Mouse (Mus musculus) mouse embryonic stem cell (cell line): ENCODE data around the gene Pnpla3.

Experiments used
- in situ Hi-C, 2 experiments: fragments of 300-500 bp; cut with MboI; formaldehyde crosslinking; loops; 1 replicate in 1 of 2; 3 replicates in 1 of 2; pipeline ENCODE4 v1.14.3; 2019 to 2020; ENCODE audit warnings: low sequenced_read_pairs in 2 of 2, low pct_unique_long_range_greater_than_20kb in 1 of 2, mixed read lengths in 1 of 2; ENCODE audit not compliant: unreplicated experiment in 1 of 2

Pnpla3 gene

GRCm38 (mm10) chr15:84212031-84212755, 44.6 kb downstream of the Pnpla3 start:
- in situ Hi-C loops = no loop called here

DNA sequence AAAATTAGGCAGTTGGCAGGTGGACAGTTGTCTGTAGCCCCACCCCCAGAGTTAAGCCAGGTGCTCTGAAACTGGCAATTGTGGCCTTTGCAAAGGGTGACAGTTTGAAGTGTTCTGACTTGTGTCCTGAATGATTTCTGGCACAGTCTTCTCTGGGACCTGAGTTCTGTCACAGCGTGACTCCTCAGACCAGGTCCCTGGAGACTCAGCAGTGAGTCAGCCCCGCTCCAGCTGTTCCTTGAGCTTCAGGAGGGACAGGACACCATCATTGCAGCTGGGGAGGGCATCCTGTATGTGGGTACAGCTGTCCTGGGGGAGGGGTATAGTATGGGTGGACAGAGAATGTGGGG, 45.1 kb downstream of the Pnpla3 start:
- in situ Hi-C loops = no loop called here

DNA sequence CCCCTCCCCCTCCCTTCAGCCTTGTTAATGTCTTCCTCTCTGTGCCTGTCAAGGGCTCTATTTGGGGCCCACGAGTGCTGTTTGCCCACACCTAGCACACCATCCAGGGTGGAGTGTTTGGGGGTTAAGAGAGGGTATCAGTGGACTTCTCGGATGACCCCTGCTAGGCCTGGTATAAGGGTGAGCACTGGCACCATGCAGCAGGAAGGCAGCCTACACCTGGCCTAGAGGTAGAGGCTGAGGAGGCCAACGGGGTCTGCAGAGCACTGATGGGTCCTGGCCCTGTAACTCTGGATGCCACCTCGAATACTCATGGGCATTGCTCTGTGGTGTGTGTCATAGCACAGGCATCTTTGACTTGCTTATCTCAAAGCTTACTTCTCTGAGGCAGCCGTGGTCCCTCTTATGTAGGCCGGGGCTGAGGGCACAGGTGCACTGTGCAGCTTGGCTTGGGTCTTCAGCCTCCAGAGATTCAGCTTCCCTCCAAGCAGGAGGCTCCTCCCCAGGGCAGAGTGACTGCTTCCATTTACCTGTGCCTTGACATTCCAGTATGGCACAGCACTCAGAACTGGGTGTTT, 45.6 kb downstream of the Pnpla3 start:
- in situ Hi-C loops = no loop called here

DNA sequence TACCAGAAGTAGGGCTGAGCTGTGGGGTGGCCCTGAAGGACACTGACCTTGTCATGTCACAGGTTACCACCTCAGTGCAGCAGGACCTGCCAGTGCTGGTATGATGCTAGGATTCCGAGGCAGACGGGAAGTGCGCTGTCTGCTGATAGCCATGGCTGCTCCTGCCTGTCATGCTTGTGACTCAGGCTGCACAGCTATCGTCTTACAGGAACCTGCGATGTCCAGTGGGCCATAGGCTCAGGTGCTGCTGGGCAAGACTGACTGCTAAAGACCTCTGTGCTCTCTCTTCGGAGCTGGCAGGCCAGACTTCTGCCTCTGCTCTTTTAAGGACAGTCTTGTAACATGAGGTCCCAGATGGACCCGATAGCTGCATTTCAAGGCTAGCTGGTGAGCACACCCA, 46.8 kb downstream of the Pnpla3 start:
- in situ Hi-C loops = no loop called here

DNA sequence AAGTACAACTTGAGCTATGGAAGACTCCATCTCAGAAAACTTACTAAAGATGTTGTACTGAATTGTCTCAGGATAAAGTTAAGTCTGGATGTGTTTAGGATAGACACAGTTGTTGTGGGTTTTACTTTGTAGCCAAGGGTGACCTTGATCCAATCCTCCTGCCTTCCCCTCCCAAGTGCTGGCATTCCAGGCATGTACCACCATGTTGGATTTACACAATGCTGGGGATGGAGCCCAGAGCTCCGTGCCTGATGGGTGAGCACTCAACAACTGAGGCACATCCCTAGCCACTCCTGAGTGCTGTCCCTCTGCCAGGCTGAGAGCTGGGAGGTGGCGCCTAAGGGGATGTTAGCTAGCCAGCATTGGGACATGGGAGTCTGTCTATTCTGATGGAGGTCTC, 47.6 kb downstream of the Pnpla3 start:
- in situ Hi-C loops = no loop called here

- in situ Hi-C loops = no loop called here
These were observed 48.4 kb downstream of the Pnpla3 start for GRCm38 (mm10) chr15:84216026-84216425.

DNA sequence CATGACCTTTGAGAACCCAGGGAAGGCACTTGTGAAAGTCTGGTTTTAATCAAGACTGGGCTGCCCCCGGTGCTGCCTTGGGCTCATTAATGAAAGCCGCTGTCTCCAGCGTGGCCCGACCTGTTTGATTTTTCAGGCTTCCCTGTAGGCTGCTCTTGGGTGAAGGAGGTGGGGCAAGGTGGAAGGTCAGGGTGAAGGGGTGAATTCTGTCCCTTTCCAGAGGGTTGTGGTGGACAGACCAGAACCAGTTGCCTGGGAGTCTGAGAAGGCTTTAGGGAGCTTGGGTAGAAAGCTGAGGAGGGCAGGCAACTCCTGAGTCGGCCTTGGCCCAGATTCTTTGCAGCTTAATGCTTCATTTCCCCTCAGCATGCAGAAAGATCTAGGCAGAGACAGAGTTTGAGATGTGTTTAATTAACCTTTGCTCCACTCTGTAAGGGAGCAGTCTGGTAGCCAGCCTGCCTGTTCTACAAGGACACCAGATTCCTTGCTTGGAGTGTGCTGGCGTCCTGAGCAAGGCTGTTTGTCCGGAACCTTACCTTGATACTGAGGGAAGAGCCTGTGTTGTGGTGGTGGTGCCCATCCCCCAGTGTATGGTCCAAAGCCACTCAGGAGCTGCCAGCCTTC, 48.9 kb downstream of the Pnpla3 start:
- in situ Hi-C loops = no loop called here

DNA sequence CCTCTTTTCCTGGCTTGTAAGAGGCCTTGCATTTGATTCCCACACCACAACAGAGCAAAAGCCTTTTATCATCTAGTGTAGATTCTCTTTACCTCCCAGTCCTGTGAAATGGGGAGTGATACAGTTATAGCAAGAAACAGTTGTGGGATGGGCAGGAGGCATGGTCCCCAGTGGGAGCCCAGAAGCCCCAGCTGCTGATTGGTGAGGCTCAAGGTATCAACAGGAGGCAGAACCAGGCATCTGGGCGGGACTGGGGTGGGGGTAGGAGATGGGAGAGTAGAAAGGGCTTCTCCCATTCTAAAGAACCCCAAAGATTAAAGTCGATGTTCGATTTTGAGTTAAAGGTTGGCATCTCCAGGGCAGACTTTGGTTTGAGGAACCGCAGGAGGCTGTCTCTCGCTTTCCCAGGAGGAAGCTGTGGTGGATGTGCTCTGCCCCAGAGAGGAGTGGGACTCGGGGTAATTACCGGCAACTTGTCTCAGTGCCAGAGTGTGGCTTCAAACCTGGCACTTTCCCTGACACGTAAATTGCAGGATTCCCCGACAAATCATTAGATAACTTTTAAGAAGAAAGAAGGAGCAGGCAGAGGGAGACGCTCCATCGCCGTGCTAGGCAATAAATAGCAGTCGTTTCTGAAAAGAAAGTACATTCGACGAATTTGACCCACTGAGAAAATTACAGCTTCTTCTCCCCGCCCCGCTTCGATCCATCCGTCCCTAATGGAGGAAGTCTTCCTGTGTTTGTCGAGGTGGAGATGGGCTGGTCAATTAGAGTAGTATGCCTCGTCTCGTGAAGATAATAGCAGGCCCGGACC, 50.5 kb downstream of the Pnpla3 start:
- in situ Hi-C loops = no loop called here

DNA sequence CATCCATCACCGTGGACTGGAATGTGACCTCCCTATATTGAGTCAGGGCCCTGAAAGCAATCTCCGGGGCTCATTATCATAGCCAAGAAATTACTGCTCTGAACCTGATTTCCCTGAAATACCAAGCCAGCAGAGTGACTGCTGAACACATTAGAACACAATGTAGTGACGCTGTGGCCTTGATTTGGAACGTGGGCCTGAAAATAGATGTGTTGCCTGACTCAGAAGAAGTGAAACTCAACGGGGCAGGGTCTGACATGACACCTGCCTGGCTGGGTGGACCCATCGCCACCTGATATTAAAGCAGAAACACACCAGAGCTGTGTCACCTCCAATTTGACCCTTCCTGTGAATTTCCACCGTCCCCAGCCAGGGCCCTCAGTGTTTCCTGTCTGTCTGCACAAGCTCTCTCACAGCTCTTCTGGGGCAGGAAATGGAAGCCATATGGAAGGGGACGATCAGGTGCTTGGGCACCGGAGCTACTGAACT, 51.2 kb downstream of the Pnpla3 start:
- in situ Hi-C loops = no loop called here

- in situ Hi-C loops = no loop called here
These were observed 53.9 kb downstream of the Pnpla3 start for GRCm38 (mm10) chr15:84221539-84221938.

DNA sequence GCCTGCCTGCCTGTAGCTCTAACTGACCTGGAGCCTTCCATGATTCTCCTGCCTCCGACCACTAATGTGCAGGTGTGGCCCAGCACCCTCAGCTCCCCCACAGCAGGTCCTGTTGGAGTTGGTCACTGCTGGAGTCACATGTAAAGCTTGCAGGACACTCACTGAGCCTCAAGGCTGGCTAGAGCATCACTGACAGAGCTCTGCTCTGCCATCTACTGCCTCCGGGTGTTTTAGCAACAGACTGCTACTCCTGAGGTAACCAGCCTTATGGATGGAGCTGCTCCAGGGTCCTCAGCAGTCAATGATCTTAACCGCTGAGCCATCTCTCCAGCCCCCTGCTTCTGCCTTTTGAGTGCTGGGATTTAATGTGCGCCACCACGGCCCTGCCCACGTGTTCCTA, 55.8 kb downstream of the Pnpla3 start:
- in situ Hi-C loops = no loop called here

DNA sequence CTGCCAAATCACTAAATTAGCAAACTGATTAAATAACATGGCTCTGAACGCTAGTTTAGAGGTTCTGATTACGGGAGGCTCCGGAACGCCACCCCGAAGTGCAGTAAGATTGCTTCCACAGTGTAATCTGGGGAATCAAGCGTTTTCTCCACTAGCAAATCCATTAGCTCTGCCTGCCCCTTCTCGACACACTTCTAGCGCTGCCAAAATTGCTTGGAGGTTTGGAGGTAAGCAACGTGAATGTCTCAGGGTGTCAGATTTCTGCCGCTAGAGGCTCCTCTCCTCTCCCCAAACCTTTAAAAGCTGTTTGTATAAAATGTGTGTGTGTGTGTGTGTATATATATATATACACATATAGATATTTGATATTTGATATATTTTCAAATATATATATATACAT, 57.1 kb downstream of the Pnpla3 start:
- in situ Hi-C loops = no loop called here

DNA sequence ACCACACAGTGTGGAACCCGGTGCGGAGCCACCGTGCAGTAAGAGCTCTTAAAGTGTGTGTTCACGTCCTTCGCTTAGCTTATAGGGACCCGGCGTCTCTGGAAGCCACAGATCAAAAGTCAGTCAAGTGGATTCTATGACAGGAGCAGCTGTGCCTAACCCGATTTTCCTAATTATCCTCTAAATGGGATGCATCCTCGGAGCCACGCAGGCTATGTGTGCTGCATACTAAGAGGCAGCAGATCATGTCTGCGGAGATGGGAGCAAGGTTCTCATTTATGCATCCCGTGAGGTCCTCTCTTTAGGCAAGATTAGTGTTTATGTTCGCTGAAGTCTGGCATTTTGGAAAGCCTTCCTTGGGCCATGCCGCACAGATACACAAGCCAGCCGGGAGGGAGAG, 59.3 kb downstream of the Pnpla3 start:
- in situ Hi-C loops = no loop called here

GRCm38 (mm10) chr15:84230661-84231060, 63.0 kb downstream of the Pnpla3 start:
- in situ Hi-C loops = no loop called here

- in situ Hi-C loops = no loop called here
These were observed 63.6 kb downstream of the Pnpla3 start for GRCm38 (mm10) chr15:84231113-84231712.

DNA sequence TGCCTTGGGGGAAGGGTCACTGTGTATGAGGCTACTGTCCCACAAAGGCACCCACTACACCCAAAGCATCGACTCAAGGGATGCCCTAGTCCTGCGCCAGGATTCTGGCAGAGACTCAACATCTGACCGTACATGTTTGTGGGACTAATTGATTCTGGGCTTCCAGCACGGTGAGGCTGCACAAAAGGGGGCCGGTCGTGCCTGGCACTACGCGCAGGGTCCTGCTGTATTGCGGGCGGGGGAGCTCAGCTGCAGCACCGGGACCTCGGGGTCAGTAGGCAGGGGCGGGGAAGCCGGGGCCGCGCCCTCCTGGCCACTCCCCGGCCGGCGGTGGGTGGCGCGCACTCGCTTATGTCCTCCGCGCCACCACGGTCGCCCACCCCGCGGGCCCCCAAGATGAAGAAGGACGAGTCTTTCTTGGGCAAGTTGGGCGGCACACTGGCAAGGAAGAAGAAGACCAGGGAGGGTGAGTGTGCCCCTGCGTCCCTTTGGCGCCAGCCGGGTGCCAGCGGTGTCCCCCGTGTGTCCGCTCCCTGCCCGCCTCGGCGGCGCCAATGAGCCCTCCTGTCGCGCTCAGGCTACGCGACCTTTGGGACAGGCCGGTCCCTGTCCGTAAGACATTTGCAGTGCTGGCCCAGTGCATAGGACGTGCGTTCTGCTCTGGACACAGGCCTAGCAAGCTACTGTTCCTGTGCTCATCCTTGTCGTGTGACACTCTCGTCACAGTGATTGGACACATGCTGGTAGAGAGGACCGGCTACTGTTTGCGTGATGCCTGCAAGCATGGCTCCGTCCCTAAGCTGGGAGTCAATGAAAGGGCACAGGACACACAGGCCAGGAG, 64.3 kb downstream of the Pnpla3 start, which contains the start of gene Parvb:
Parvb (plus strand) TSS at position 323 of the 841 bp plus-strand sequence.
- in situ Hi-C loops = no loop called here

DNA sequence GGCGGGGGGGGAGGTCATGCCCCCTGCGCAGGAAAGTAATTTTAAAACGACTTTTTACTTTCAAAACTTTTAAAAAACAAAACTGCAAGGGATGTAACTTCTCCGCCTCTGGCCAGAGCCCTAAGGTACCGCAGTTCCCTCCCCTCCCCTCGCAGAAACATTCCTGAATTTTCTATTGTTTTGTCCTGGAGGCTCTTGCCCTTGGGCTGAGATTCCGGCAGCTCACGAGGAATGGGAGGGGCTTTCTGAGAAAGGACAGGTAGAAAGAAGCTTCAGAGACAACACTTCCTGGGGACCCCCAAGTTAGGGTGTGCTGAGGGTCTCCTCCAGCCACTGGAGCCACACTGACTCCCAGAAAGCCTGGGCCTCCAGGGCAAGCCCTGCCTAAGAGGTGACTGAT, 65.0 kb downstream of the Pnpla3 start:
- in situ Hi-C loops = no loop called here
